ENCODE assay signal across 19 mouse cellular contexts in genomic region chr1:125660151-125660550, GRCm38 (mm10). TPM values are rescaled to one million over a fixed set of nuclear protein-coding genes. Genes with fewer than 3 reads are reported as not detected.
DNase-seq lines count a peak whose midpoint lies in the region; ATAC-seq and TF ChIP-seq lines count a peak whose summit lies in the region.
"Had no signal": no experiment of that assay in that cellular context is flagged by ENCODE, and none has a peak within 500 bp of the region (broad histone marks: within the 10 kb centered on the region; RNA-seq: fewer than 3 reads in every experiment).

No protein-coding gene starts in this region.

- no peak overlapping the region for H3K4me2 ChIP-seq in midbrain, postnatal 0 days (ENCODE audit: low read depth, low read length, poor library complexity, severe bottlenecking)
- H3K4me2 ChIP-seq in midbrain, embryonic 13.5 days (replicated peaks): no peak overlapping the region
- no peak overlapping the region for H3K4me2 ChIP-seq in liver, embryonic 12.5 days
- H3K4me2 ChIP-seq: embryonic facial prominence, embryonic 12.5 days; forebrain, embryonic 15.5 days; hindbrain, embryonic 15.5 days; kidney, embryonic 15.5 days had no signal

- intact Hi-C loops in heart, postnatal 36 days (cut with DNase I): loop anchor here (10.0 kb wide), 1 partner anchor 135 kb away; no protein-coding TSS in a partner anchor

- H3K4me3 ChIP-seq in midbrain, postnatal 0 days (ENCODE audit: low read depth, low read length): no peak overlapping the region
- H3K4me3 ChIP-seq in midbrain, embryonic 13.5 days (replicated peaks): no peak overlapping the region
- no peak overlapping the region for H3K4me3 ChIP-seq in liver, embryonic 12.5 days
- H3K4me3 ChIP-seq: embryonic facial prominence, embryonic 12.5 days; forebrain, embryonic 15.5 days; heart, adult 2 months; hindbrain, embryonic 15.5 days; kidney, embryonic 15.5 days had no signal

- H3K4me1 ChIP-seq in midbrain, postnatal 0 days (ENCODE audit: insufficient read depth, low read length): no peaks in the 10 kb centered on the region
- no peaks in the 10 kb centered on the region for H3K4me1 ChIP-seq in midbrain, embryonic 13.5 days (replicated peaks)
- peaks cover 5% of the 10 kb centered on the region; the same call in 1 of the 2 replicates for H3K4me1 ChIP-seq in liver, embryonic 12.5 days
- H3K4me1 ChIP-seq: embryonic facial prominence, embryonic 12.5 days; forebrain, embryonic 15.5 days; hindbrain, embryonic 15.5 days; kidney, embryonic 15.5 days had no signal

- no peak for ATAC-seq in midbrain, postnatal 0 days (ENCODE audit: low FRiP score)
- no peak for ATAC-seq in midbrain, embryonic 13.5 days
- ATAC-seq in liver, embryonic 12.5 days: no peak
- ATAC-seq: forebrain, embryonic 15.5 days; intestine, embryonic 16.5 days had no signal

- WGBS in midbrain, postnatal 0 days: 86% methylated on average over 4 of the region's 4 CpGs
- WGBS in midbrain, embryonic 13.5 days: 87% methylated on average over 4 of the region's 4 CpGs
- 69% methylated on average over 4 of the region's 4 CpGs for WGBS in liver, embryonic 12.5 days (ENCODE audit: insufficient replicate concordance)

- no peak overlapping the region for H3K9ac ChIP-seq in midbrain, postnatal 0 days (replicated peaks; ENCODE audit: low read length, poor library complexity, severe bottlenecking)
- H3K9ac ChIP-seq in midbrain, embryonic 13.5 days (replicated peaks): no peak overlapping the region
- H3K9ac ChIP-seq in liver, embryonic 12.5 days: no peak overlapping the region
- H3K9ac ChIP-seq: embryonic facial prominence, embryonic 12.5 days; forebrain, embryonic 15.5 days; hindbrain, embryonic 15.5 days; kidney, embryonic 15.5 days had no signal

- peak; percentile 27 to 39 for DNase-seq in cerebellum, postnatal 25 days
- DNase-seq in cerebellum, adult 11-12 months: no peak
- peak; percentile 31 for DNase-seq in heart, postnatal 4 days
- DNase-seq in heart, postnatal 36 days: no peak
- peak; percentile 61 for DNase-seq in midbrain, postnatal 0 days (ENCODE audit: low spot score)
- DNase-seq: adrenal gland, postnatal 14 days; cerebellum, adult 18-20 months; gastrocnemius, postnatal 36 days; kidney, adult 2 months had no signal

- TF ChIP-seq CTCF in midbrain, postnatal 0 days (IDR thresholded peaks at IDR 0.05): no peak

- no peaks in the 10 kb centered on the region for H3K36me3 ChIP-seq in midbrain, postnatal 0 days (ENCODE audit: insufficient read depth, low read length)
- H3K36me3 ChIP-seq in midbrain, embryonic 13.5 days: no peaks in the 10 kb centered on the region
- no peaks in the 10 kb centered on the region for H3K36me3 ChIP-seq in liver, embryonic 12.5 days
- H3K36me3 ChIP-seq: embryonic facial prominence, embryonic 12.5 days; forebrain, embryonic 15.5 days; hindbrain, embryonic 15.5 days; kidney, embryonic 15.5 days had no signal

- H3K27me3 ChIP-seq in midbrain, postnatal 0 days (ENCODE audit: insufficient read depth, low read length): no peaks in the 10 kb centered on the region
- H3K27me3 ChIP-seq in midbrain, embryonic 13.5 days: no peaks in the 10 kb centered on the region
- H3K27me3 ChIP-seq in liver, embryonic 12.5 days (replicated peaks): no peaks in the 10 kb centered on the region
- H3K27me3 ChIP-seq: embryonic facial prominence, embryonic 12.5 days; forebrain, embryonic 15.5 days; hindbrain, embryonic 15.5 days; kidney, embryonic 15.5 days had no signal

- H3K27ac ChIP-seq in midbrain, postnatal 0 days (ENCODE audit: low read depth, low read length): no peak overlapping the region
- no peak overlapping the region for H3K27ac ChIP-seq in midbrain, embryonic 13.5 days
- H3K27ac ChIP-seq in liver, embryonic 12.5 days: no peak overlapping the region
- H3K27ac ChIP-seq: embryonic facial prominence, embryonic 12.5 days; forebrain, embryonic 15.5 days; heart, adult 2 months; hindbrain, embryonic 15.5 days; kidney, embryonic 15.5 days had no signal

- H3K9me3 ChIP-seq in midbrain, postnatal 0 days (ENCODE audit: low read length): no peaks in the 10 kb centered on the region
- no peaks in the 10 kb centered on the region for H3K9me3 ChIP-seq in midbrain, embryonic 13.5 days
- H3K9me3 ChIP-seq in liver, embryonic 12.5 days (replicated peaks): no peaks in the 10 kb centered on the region
- H3K9me3 ChIP-seq: embryonic facial prominence, embryonic 12.5 days; forebrain, embryonic 15.5 days; hindbrain, embryonic 15.5 days; kidney, embryonic 15.5 days had no signal

RNA-seq across cellular contexts. Expression of gene Gpr39, which starts 16.6 kb away (rescaled TPM):
- 1 to 10 TPM; 1.5 TPM for total RNA-seq in heart, postnatal 4 days (2021)
- under 1 TPM; 0.41 to 0.69 TPM for total RNA-seq in heart, postnatal 36 days (2021)
- total RNA-seq in midbrain, postnatal 0 days (2014; rRNA removed): 1.6 TPM in 1 of 2 replicates, not detected in the other
- polyA plus RNA-seq in midbrain, postnatal 0 days (2015; fragmentation: Nextera tagmentation; extraction: Ambion mirVana): 0.06 TPM in 1 of 2 replicates, not detected in the other
- not detected in 2 replicates for polyA plus RNA-seq in midbrain, embryonic 13.5 days (2015; fragmentation: Nextera tagmentation; extraction: Ambion mirVana)
- polyA plus RNA-seq in liver, embryonic 12.5 days (2016; fragmentation: Nextera tagmentation; extraction: Ambion mirVana): 3.6 and 4.3 TPM in 2 replicates
- total RNA-seq: gastrocnemius, adult 8-10 months; gastrocnemius, postnatal 36 days had no signal
- polyA plus RNA-seq: embryonic facial prominence, embryonic 12.5 days; forebrain, embryonic 11.5 days; forebrain, embryonic 15.5 days had no signal

Comparison
In these comparisons a context has a peak if more than half of its experiments do, and no peak if none do; other contexts are left out.
1. DNase-seq: peak in cerebellum, postnatal 25 days (2 of 2), heart, postnatal 4 days (single experiment) and midbrain, postnatal 0 days (single experiment); none in cerebellum, adult 11-12 months (single experiment) and heart, postnatal 36 days (0 of 2).